Mouse (Mus musculus) hematopoietic stem cell, adult 5-6 weeks (primary cell): ENCODE data around the gene Rps5. TPM values are rescaled to one million over a fixed set of nuclear protein-coding genes. Genes with fewer than 3 reads are reported as not detected.
"Not testable (repeated sequence)": the region's sequence is repeated elsewhere in the genome, so short reads cannot be mapped to it uniquely, and the experiment has no call there.

Experiments used
- ATAC-seq, 2 experiments: fragments of 125-278 bp in 1 of 2; replicated peaks in 1 of 2; 2 replicates each; pipeline ENCODE4 v1.8.0; 2016 to 2017; ENCODE audit warnings: inconsistent platforms in 2 of 2, mild to moderate bottlenecking in 2 of 2, moderate number of reproducible peaks in 2 of 2, low read depth in 1 of 2, moderate TSS enrichment in 1 of 2; ENCODE audit not compliant: low FRiP score in 2 of 2, poor library complexity in 2 of 2, severe bottlenecking in 2 of 2, insufficient read depth in 1 of 2, low TSS enrichment in 1 of 2
- total RNA-seq: library from RNA; stranded (forward); fragments of 172-1452, 232-1000 nt; gene quantifications from 2 replicates; pipeline ENCODE4 v1.2.3, GENCODE M21; 2017

The Rps5 gene
- total RNA-seq = 1,183 and 1,501 TPM in 2 replicates

- ATAC-seq = peak; percentile 94 to 97
Observed at GRCm38 (mm10) chr7:12921705-12922465, at the start of gene Rps5. Gene Rps5 (plus strand): TSS chr7:12922290.

DNA sequence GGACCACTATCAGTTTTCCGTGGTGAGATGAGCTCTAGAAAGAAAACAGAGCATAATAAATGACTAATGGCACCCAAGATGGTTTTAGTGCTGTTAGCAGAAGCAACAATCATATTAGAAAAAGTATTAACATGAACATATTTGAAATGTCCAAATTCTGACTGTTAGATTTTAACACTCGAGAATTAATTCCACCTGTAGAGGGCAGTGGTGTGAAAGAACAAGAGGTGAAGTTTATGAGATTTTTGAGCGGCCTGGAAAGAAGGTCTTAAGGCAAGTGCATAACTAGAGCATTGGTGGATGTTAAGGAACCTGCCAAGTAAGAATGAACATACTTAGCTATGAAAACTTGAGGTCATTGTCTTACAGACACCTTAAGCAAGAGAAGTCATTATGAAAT lies 47.8 kb upstream of the Rps5 start:
- no peak; a peak in 1 of 4 replicates for ATAC-seq

- no peak for ATAC-seq
Observed at GRCm38 (mm10) chr7:12880036-12880435, 42.1 kb upstream of the Rps5 start.

DNA sequence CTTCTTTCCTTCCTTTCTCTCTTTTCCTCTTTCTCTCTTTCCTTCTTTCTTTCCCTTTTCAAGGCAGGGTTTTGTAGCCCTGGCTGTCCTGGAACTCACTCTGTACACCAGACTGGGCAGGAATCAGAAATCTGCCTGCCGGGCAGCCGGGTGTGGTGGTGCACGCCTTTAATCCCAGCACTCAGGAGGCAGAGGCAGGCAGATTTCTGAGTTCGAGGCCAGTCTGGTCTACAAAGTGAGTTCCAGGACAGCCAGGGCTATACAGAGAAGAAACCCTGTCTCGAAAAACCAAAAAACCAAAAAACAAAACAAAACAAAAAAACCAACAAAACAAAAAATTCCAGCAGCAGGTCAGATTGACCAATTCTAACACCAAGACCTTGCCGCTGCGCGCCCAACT lies 41.6 kb upstream of the Rps5 start:
- not testable (repeated sequence) for ATAC-seq

GRCm38 (mm10) chr7:12880911-12881660 lies 41.0 kb upstream of the Rps5 start, which contains the start of gene Zfp128:
Gene Zfp128 (plus strand): TSS chr7:12881177.
- ATAC-seq = peak; percentile 100

GRCm38 (mm10) chr7:12886563-12887266 lies 35.4 kb upstream of the Rps5 start:
- ATAC-seq = no peak

DNA sequence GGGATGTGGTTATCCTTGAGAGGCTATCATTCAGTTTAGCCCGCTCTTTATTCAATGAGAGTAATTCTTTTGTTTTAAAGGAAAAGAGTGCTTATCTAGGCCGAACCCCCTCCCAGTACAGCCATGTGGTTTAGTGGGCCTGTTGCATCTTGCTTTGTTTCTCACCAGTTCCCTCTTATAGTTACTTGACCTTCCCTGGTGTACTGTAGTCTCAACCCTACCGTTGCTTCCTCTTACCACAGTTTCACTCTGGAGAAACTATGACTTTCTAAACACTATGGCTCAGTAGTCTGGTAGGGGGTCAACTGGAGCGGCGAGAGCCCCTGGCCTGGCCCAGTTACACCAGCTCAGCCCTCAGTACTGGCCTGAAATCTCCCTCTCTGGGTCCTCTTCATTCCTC lies 34.5 kb upstream of the Rps5 start:
- no peak for ATAC-seq

GRCm38 (mm10) chr7:12890928-12891327 lies 31.2 kb upstream of the Rps5 start:
- ATAC-seq = no peak

DNA sequence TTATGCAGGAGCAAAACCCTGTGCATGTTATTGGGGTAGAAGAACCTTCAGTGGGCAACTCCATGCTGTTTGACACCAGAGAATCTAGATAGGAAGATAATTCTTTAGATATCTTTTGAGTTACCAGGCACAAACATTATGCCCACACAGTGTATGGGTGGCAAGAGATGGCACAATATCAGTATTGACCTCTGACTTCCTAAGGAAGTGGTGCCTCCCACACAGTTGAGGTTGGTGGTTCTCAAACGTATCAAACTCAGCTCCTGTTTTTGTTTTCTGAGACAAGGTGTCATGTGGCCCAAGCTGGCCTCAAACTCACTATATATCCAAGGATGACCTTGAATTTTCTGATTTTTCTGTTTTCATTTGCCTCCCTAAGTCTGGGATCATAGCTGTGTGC lies 30.8 kb upstream of the Rps5 start:
- ATAC-seq = no peak

DNA sequence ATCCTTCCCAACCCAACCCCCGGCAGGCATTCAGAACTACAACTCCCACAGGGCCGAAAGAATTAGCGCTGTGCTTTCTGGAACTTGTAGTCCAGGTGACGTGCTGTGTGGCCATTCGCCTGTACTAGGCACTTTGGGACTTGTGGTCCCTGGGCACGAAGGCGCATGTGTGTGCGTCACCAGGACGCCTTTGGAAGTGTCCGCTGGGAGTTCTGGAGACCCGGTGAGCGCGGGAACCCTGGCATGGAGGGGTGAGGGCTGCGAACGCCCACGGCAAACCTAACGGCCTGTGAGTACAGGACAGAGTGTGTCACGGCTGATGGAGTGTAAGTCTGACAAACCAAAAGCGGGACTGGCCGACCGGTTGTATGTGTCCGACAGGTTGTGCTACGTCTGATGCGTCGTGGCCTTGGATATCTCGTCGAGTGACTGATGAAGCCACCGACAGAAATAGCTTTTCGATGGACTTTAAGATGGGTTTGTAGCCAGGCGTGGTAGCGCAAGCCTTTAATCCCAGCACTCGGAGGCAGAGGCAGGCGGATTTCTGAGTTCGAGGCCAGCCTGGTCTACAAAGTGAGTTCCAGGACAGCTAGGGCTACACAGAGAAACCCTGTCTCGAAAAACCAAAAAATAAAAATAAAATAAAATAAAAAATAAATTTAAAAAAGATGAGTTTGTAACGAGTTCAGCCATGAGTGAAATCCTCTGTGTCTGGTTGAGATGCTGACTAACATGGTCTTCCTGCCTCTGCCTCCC lies 24.3 kb upstream of the Rps5 start, which contains the start of gene Zscan22:
Gene Zscan22 (plus strand): TSS at position 161 of the 756 bp plus-strand sequence.
- ATAC-seq = peak; percentile 100

DNA sequence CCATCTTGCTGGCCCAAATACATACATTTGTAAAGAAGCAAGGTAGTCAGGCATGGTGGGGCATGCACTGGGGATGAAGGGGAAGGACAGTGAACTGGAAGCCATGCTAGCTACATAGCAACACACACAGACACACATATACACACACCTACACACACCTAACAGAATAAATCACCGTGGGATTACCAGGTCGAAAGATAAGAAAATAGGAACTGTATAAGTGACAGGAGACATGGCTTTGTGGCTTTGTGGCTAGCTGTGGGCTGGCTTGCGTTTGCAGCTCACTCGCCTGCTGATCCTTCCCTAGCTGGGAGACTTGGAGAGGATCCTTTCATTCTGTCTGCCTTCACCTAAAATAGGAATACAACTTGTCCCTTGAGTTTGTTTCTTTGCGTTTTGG lies 20.6 kb upstream of the Rps5 start:
- no peak for ATAC-seq

DNA sequence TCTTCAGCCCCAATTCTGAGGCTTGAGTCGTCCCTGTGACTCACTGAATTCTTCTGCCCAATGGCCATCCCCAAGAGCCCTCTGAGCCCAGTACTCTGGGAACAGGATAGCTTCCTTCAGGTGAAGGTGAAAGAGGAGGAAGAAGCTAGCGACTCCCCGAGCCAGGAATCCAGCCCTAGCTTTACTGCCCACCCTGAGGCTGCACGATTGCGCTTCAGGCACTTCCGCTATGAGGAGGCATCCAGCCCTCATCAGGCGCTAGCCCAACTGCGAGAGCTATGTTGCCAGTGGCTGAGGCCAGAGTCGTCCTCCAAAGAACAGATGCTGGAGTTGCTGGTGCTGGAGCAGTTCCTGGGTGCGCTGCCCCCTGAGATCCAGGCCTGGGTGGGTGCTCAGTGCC lies 18.5 kb upstream of the Rps5 start:
- ATAC-seq = peak; percentile 92

DNA sequence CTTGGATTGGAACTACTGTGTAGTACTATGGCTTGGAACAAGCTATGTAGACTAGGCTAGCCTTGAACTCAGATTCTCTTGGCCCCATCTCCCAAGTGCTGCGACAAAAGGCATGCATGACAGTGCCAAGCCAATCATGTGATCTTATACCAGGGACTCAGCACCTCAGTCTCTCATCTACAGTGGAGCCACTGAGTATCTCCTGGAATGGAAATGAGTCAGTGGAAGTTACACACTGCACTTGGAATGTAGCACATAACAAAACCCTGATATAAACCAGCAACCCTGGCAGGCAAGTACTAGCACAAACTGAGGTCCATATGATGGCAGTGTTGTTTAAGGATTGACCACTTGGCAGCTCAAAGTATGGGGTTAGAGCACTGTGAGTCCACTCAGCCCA lies 16.9 kb upstream of the Rps5 start:
- ATAC-seq = no peak

- ATAC-seq = peak; percentile 75 to 78
Observed at GRCm38 (mm10) chr7:12909498-12909962, 12.6 kb upstream of the Rps5 start.

DNA sequence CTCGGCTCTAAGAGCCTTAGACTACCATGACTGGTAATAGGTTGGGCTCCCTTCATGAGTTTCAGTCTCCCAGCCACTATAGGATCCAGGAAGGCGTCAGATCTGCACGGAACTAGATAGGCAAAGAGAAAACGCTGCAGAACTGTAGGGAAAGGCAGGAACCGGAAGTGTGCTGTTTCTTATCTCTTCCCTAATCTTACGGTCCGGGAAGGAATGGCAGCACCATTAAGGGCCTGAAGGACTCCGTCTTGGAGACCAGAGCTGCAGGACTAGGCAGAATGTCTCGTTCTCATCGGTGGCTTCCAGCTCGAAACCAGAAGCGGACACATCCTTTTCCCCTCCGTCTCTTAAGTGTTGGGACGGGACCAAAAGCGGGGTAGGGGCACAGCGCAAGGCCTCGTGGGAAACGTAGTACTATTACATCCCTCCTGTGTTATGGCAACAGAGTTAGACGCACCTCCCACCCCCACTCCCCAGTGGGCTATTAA lies 11.9 kb upstream of the Rps5 start:
- peak; percentile 68 to 73 for ATAC-seq

DNA sequence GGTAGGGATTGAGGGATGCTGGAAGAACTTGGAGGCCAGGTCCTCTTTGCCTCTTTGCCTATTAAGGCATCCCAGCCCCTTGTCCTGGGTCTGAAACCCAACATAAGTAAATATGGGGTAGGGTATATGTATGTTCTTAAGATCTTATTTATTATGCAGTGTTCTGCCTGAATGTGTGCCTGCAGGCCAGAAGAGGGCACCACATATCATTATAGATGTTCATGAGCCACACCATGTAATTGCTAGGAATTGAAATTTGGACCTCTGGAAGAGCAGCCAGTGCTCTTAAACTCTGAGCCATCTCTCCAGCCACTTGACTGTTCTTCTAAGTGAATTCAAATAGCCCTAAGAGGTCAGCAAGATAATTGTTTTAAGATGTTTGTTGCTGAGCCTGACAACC lies 8.5 kb upstream of the Rps5 start:
- ATAC-seq = no peak

GRCm38 (mm10) chr7:12920495-12920894 lies 1.6 kb upstream of the Rps5 start:
- not testable (repeated sequence) for ATAC-seq
